Mouse (Mus musculus): ENCODE measurements at regions not wholly inside any gene's neighbourhood (a gene's known extent, or its start where the extent isn't known, plus 50 kb on each side); places are given as distances from the start of the nearest gene placed in this dataset.
A peak's percentile ranks its signal among the peaks of the same experiment; 100 is the strongest.

DNA sequence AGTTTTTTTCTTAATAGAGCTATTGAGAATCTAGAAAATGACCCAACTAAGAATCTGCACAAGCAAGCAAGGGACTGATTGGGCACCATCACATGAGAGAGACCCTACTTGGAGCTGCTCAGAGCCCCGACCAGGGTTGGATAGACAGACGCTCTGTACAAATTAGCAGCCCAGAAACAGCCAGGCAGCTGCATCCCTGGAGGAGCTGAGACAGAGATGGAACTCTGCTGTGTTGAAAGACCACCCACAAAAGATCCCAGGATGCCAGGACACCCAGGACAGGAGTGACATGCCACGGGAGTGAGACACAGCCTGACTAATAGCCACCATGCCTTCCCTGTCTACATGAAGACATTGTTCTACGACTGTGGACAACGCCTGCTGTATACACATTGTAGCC is 147.9 kb downstream of the Gm826 start:
- DNase-seq = no peak

GRCm38 (mm10) chr2:160170975-160171515 is 162.9 kb downstream of the Gm826 start:
- DNase-seq = peak; percentile 38

- DNase-seq = no peak
Observed at GRCm38 (mm10) chr2:160158599-160159261, 175.2 kb downstream of the Gm826 start.

- DNase-seq = no peak
Observed at GRCm38 (mm10) chr2:160153781-160154180, 180.2 kb downstream of the Gm826 start.

DNA sequence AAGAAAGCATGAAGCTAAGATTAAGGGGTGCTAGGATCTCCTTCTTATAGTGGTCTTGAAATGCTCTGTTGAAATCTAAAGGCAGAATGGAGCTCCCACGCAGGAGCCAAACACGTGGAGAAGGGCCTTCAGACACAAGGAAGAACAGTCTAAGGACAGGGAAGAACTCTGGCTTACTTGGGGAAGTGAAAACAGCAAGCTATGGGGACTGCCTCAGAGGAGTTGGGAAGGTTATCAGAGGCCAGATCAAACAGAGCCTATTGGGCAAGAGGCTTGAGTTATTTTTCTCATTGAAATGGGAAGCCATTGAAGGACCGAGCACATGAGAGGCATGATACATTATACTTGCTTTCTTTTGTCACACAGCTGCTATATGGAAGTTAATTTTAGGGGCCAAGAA is 181.9 kb downstream of the Gm826 start:
- no peak for DNase-seq

DNA sequence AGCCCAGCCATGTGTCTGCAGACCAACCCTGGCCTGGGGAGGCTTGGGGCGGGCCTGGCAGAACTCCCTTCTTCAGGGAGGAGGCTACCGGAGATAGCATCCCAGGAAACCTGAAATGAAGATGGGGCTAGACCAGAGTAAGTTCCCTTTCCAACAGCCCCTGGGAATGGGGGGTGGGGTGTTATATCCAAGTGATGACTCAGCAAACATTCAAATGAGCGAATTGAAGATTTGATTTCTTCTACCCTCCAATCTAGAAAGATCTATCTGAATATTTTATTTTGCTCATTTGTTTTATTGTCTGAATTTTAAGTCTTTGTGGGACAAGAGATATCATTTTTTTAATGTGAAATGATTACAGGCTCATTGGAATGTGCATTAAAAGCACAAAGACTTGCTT is 185.0 kb downstream of the Gm826 start:
- no peak for DNase-seq

DNA sequence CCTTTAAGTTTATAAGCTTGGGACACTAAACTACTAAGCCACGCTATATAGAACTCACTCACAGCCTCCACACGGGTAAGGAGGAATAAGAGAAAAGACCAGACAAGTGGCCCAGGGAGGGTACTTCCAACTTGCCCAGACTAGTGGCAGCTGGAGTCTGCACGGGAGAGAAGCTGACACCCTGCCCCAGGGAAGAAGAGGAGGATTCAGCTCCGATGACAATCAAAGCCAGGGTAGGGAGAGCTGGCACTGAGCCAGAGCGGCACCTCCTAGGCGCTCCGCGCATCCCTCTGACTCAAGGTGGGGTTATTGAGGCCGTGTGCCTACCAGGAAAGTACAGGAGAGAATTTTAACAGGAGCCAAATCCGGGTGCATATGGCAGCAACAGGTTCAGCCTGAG is 185.4 kb downstream of the Gm826 start:
- no peak for DNase-seq

DNA sequence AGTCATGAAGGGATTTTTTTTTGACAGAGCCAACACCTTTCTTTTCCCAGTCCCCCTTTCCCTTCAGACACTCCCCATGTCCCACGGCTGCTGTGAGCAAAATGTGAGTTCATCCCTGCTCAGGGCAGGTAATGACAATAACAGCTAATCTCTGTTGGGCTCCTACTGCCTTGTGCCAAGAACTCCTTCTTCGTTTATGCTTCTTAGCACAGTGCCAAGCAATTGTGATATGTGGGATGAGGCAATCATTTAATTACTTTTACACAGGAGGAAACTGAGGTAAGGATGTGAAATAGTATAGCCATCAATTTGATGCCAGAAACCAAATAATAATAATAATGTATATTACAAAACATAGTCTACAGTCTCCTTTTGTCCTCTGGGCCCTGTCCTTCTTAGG is 185.9 kb downstream of the Gm826 start:
- DNase-seq = no peak

DNA sequence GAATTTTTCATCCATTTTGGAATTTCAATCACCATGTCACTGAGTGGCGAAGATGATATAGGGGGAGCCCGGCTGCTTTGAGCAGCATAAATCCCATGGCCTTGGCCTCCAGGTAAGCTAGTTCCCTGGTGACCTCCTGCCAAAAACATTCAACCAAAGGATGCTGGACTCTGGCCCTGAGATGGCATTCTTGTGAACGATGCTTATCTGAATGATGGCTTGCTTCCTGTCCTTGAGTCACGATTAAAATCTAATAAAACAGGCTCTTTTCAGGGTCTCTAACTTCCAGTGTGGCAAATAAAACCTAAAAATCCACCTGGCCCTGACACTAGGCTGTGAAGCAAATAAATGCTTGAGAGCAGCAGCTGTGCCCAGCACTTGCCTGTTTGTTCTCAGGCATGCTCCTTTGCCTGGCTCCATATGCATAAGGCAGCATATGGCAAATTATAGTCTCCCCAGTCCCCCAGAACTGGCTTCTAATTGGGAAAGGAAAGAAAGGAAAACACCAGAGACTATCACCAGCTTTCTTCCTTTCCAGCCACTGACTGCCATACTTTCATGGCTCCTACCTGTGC is 193.7 kb downstream of the Gm826 start:
- peak; percentile 30 for DNase-seq

- no peak for DNase-seq
Observed at GRCm38 (mm10) chr2:160138091-160138490, 195.9 kb downstream of the Gm826 start.

DNA sequence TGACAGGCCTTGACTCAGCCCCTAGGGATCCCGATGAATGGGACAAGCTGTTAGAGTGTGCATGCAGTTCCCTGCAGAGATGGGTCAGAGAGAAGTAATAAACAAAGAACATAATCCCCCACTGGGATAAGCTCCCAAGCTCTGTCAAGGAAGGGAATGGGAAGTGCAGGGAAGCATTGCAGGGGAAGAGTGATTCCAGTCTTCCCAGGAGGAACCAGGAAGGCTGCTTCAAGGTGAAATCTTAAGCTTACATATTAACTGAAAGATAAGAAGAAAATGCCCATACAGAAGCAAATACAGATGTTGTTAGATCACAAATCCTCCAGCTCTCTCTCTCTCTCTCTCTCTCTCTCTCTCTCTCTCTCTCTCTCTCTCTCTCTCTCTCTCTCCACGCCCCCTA is 202.2 kb downstream of the Gm826 start:
- DNase-seq = no peak

GRCm38 (mm10) chr2:160131386-160131785 is 202.6 kb downstream of the Gm826 start:
- no peak for DNase-seq

DNA sequence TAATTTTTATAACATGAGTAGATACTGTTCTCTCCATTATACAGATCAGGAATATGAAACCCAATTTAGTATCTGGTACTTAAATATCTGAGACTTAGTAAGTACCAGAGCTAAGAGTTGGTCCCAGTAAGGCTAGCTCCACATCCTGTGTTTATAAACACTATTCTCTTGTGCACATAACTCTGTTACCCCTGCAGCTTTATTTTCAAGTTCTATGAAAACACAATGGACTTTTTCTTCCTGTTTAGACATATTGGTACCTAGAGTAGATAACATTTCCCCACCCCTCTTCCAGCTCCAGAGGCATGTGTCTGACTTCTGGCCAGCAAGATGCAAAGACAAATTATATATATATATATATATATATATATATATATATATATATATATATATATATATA is 216.8 kb downstream of the Gm826 start:
- no peak for DNase-seq

- no peak for DNase-seq
Observed at GRCm38 (mm10) chr2:160111176-160111692, 222.7 kb downstream of the Gm826 start.

DNA sequence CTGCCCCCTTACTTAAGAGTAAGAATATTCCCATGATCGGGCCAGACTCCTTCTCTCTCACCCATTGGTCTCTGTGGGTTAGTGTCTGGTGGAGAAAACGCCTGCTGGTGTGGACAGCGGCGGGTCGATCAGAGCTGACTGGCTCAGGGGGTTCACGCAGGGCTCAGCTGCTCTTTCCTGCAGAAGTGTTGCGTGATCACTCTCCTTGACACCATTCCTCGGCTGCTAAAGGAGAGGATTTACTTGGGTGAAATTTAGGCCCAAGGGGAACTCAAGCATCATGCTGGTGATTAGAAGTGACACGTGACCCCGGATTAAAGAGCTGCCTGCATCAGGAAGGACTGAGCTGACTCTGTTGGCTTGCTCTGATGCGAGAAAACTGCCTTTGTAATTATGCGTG is 240.9 kb downstream of the Gm826 start:
- DNase-seq = no peak

DNA sequence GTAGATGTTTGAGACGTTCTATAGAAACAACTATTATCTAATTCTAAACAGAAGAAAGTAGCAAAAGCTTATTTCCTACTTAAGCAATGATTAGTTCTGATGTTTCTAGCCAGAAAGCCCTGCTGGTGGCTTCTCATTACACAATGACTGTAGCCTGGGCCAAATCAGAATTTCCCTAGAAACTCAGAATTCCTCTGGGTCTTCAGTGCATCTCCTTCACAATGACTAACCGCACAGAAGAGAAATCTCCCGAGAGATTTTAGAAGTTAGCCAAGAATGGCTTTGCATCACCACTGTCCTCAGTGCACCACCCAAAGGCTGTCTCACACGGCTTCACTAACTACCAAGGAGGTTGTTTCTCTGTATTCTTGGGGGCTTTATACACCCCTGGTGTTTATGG is 248.0 kb downstream of the Gm826 start:
- DNase-seq = peak; percentile 33

GRCm38 (mm10) chr2:160083674-160084073 is 250.3 kb downstream of the Gm826 start:
- DNase-seq = no peak

GRCm38 (mm10) chr2:160082106-160082653 is 251.8 kb downstream of the Gm826 start:
- DNase-seq = no peak

DNA sequence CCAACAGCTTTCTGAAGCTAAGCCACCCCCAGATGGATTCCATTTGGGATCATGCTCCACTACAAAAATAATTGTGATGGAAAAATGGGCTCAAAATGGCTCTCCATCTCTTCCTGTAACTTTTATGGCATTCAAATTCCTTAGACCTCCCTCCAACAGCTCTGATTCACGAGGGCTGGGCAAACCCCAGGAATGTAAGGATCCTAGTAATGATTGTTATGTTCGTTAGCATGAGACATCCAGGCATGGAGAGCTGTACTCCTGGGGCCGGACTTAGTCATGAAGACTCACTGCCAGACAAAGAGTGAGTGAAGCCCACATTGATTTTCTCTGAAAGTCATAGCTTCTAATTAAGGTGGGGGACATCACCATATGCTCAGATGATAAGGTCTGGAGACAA is 258.3 kb downstream of the Gm826 start:
- DNase-seq = no peak

GRCm38 (mm10) chr2:160070441-160070840 is 263.5 kb downstream of the Gm826 start:
- DNase-seq = no peak

DNA sequence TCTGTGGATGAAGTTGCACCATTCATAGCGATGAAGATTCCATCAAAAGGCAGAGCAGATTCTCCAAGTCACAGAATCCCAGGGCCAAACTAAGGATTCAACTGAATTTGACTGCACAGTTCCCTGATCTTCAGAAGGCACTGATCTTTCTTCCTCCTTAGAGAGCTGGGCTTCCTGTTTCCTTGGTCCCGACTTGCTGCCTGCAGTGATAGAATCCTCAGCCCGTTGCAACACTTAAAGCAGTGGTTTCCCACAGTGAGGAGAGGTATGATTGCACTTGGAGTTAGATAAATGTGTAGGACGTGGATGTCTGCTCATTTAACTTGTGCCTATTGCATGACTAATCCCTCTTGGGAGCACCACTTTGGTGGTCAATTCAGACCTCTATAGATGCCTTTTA is 265.2 kb downstream of the Gm826 start:
- no peak for DNase-seq

GRCm38 (mm10) chr2:160067904-160068303 is 266.1 kb downstream of the Gm826 start:
- DNase-seq = no peak

- DNase-seq = peak; percentile 81
Observed at GRCm38 (mm10) chr2:160066491-160067303, 267.3 kb downstream of the Gm826 start.

Data from adrenal gland, postnatal 10 days (tissue).